Mouse (Mus musculus) lung, postnatal 0 days (tissue): ENCODE results near the gene Cacnb2. TPM values are rescaled to one million over a fixed set of nuclear protein-coding genes. Genes with fewer than 3 reads are reported as not detected.
A peak's percentile ranks its signal among the peaks of the same experiment; 100 is the strongest.

Source experiments
- ATAC-seq: fragments of 200-750 bp; cut with Nextera tagmentation; 2 replicates; pipeline ENCODE4 v1.8.0; 2017; ENCODE audit warnings: moderate library complexity
- DNase-seq: peaks from one replicate; pipeline ENCODE4 v3.0.0-alpha.2; 2016; ENCODE audit warnings: low spot score
- H3K27ac ChIP-seq: fragments of 300-500 bp; sonication (generic); 2 replicates; pipeline ENCODE4 v1.5.1; 2014; ENCODE audit warnings: antibody characterized with exemption, mild to moderate bottlenecking, low read length, mixed read lengths
- H3K27me3 ChIP-seq: fragments of 300-500 bp; sonication (generic); replicated peaks from 2 replicates; pipeline ENCODE4 v1.6.1; 2014; ENCODE audit warnings: low read length, mixed read lengths; ENCODE audit not compliant: insufficient read depth
- H3K36me3 ChIP-seq: fragments of 300-500 bp; sonication (generic); 2 replicates; pipeline ENCODE4 v1.6.1; 2014; ENCODE audit warnings: low read length, mixed read lengths; ENCODE audit not compliant: insufficient read depth
- H3K4me1 ChIP-seq: fragments of 300-500 bp; sonication (generic); 2 replicates; pipeline ENCODE4 v1.6.1; 2014; ENCODE audit warnings: antibody characterized with exemption, low read depth, low read length, mixed read lengths; ENCODE audit not compliant: insufficient read depth
- H3K4me2 ChIP-seq: fragments of 300-500 bp; sonication (generic); replicated peaks from 2 replicates; pipeline ENCODE4 v1.6.1; 2014; ENCODE audit warnings: low read depth, mild to moderate bottlenecking, low read length, moderate library complexity, mixed read lengths
- H3K4me3 ChIP-seq: fragments of 300-500 bp; sonication (generic); 2 replicates; pipeline ENCODE4 v1.5.1; 2014; ENCODE audit warnings: low read depth, low read length
- H3K9ac ChIP-seq: fragments of 300-500 bp; sonication (generic); replicated peaks from 2 replicates; pipeline ENCODE4 v1.6.1; 2014; ENCODE audit warnings: low read depth, mild to moderate bottlenecking
- H3K9me3 ChIP-seq: fragments of 300-500 bp; sonication (generic); 2 replicates; pipeline ENCODE4 v1.6.1; 2016; ENCODE audit warnings: low read length, mixed read lengths
- CTCF ChIP-seq: IDR thresholded peaks from 2 replicates; pipeline ENCODE4 v1.5.1; 2016; ENCODE audit warnings: antibody characterized with exemption, mild to moderate bottlenecking
- EP300 ChIP-seq: IDR thresholded peaks from 2 replicates; pipeline ENCODE4 v1.6.1; 2016; ENCODE audit warnings: antibody characterized with exemption, mild to moderate bottlenecking, control low read depth
- WGBS: fragments of 180-500 bp; shearing (Covaris S2); extraction: QIAGEN DNeasy Blood & Tissue Kit; methylation state at CpG from one replicate; pipeline ENCODE4 v1.1.7; 2014; 5-methylcytosine and 5-hydroxymethylcytosine counted together
- polyA plus RNA-seq: library from polyadenylated mRNA; unstranded; fragments of >200 nt; fragmentation: Nextera tagmentation; extraction: Ambion mirVana; gene quantifications from 2 replicates; pipeline ENCODE4 v1.2.1, GENCODE M21; 2015

The Cacnb2 gene
- polyA plus RNA-seq, 1 experiment from 2014 or later, result 5.1 TPM

DNA sequence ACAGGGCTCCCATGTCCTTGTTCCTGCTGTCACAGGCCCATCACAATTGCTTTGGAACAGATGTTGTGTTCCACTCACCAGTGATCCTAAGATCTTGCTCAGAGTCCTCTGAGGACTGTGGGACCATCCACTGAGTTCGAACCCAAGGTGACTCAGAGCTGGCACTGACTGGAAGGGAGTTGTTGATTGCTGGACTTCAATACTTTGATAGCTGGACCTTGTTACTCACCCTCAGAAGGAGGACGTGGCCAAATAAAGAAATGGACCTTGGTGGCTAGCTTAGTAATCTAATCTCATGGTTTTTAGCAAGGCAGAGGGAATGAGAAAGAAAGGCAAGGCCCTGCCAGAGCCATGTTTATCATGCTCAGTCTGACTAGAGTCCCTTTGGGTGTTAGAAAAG lies 218.1 kb downstream of the Cacnb2 start:
- H3K4me1 ChIP-seq, result no peaks in the 10 kb centered on the region
- no peak for ATAC-seq
- H3K27ac ChIP-seq, result no peak overlapping the region
- 81% methylated on average over 2 of the region's 2 CpGs for WGBS
- H3K27me3 ChIP-seq, result no peaks in the 10 kb centered on the region
- H3K4me3 ChIP-seq, result no peak overlapping the region
- TF ChIP-seq CTCF, result no peak
- no peak for TF ChIP-seq EP300
- H3K9ac ChIP-seq, result no peak overlapping the region
- no peak for DNase-seq
- no peaks in the 10 kb centered on the region for H3K36me3 ChIP-seq
- H3K4me2 ChIP-seq, result no peak overlapping the region
- H3K9me3 ChIP-seq, result no peaks in the 10 kb centered on the region

DNA sequence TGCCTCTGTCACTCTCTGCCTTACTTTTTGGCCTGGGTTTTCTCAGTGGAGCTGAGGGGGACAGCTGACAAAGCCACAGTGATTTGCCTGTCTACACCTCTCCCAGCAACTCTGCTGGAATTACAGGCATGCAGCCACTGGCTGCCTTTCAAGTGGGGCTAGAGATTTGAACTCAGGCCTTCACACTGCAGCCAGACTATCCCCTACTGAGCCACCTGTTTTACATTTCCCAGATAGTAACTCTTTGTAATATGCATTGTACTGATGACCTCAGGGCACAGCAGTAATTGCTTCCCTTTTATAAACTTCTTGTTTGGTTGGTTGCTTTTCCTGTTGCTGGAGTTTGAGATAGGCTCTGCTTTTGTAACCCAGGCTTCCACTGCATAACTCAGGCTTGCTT lies 220.2 kb downstream of the Cacnb2 start:
- ATAC-seq (peak; percentile 27), DNase-seq (peak; percentile 42)
- no peaks in the 10 kb centered on the region for H3K27me3 ChIP-seq
- no peak overlapping the region; the same call in 1 of the 2 replicates for H3K4me2 ChIP-seq
- no peaks in the 10 kb centered on the region for H3K4me1 ChIP-seq
- no peaks in the 10 kb centered on the region for H3K9me3 ChIP-seq
- peak; percentile 22 for TF ChIP-seq EP300
- no peak for TF ChIP-seq CTCF
- no peak overlapping the region for H3K9ac ChIP-seq
- no peaks in the 10 kb centered on the region for H3K36me3 ChIP-seq
- no peak overlapping the region for H3K27ac ChIP-seq
- no peak overlapping the region for H3K4me3 ChIP-seq

DNA sequence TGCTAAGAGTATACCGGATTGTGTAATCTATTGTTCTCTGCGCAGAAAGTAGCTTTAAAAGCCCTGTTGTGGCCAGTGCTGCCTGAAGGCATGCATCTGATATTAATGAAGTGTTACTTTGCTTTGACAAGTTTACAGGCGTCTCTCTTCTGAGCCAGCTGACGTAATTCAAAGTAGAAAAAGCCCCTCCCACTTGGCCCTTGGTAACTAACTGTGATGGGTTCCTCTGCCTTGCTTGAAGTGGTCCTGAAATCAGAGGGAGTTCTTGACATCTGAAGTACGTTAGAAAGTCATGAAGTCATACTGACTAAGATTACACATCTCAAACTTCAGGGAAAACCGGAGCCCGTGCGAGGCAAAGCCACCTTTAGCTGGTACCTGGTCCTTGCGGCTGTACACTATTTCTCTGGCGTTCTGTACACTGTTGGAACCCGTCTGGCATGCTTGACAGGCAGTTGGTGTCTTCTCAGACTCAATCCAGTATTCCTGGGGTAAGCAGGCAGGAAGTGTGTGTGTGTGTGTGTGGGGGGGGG lies 221.0 kb downstream of the Cacnb2 start:
- ATAC-seq, result peak; percentile 94
- Histone ChIP-seq H3K4me3 (no peak overlapping the region), H3K36me3 (no peaks in the 10 kb centered on the region), H3K27ac (peak overlapping the region; percentile 63; the same call in 1 of the 2 replicates), H3K9me3 (no peaks in the 10 kb centered on the region), H3K27me3 (no peaks in the 10 kb centered on the region), H3K4me2 (peak overlapping the region; percentile 33; the same call in 1 of the 2 replicates), H3K9ac (no peak overlapping the region), H3K4me1 (no peaks in the 10 kb centered on the region)
- 14% methylated on average over 11 of the region's 11 CpGs for WGBS
- peak; percentile 92 for DNase-seq
- TF ChIP-seq EP300 (peak; percentile 49; the same call in 1 of the 2 replicates), CTCF (no peak)

DNA sequence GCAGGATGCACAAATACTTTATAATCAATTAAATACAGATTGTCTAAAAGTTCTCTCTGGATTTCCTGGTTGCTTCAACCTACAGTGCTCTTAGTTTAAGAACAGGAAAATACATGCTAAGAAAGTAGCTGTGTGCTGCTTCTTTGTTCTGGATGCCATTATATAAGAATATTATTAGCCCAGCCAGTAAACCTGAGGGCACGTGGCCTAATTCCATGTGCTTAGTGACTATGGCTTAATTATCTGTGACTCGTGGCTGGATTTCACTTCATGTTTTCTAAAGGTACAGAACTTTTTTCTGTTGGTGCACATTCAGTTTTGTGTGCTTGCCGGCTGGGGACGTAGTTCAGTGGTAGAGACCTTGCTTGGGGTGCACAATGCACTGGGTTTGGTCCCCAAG lies 222.3 kb downstream of the Cacnb2 start:
- no peaks in the 10 kb centered on the region for H3K9me3 ChIP-seq
- H3K27me3 ChIP-seq, result no peaks in the 10 kb centered on the region
- no peaks in the 10 kb centered on the region for H3K36me3 ChIP-seq
- WGBS, result 81% methylated on average over 4 of the region's 4 CpGs
- no peak for DNase-seq
- no peak overlapping the region for H3K9ac ChIP-seq
- no peak overlapping the region for H3K4me2 ChIP-seq
- H3K4me1 ChIP-seq, result no peaks in the 10 kb centered on the region
- no peak for ATAC-seq
- H3K4me3 ChIP-seq, result no peak overlapping the region
- TF ChIP-seq EP300 (no peak), CTCF (no peak)
- H3K27ac ChIP-seq, result no peak overlapping the region

DNA sequence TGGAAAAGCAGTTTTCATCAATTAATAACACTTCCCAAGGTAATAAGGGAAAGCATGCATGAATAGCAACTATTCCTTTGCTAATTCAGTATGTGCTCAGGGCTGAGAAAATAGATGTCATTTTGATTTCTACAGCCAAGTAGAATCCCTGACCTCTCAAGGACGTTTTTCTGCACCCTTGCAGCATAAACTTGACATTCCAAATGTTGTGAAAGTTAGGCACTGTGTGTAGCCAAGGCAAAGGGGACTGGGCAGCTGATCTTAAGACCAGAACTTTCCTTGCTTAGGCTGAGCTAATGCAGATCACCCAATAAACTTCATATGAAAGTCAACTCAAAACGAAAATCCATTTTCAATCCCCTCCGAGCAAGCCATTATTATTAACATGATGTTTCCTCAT lies 226.6 kb downstream of the Cacnb2 start:
- TF ChIP-seq CTCF, result no peak
- TF ChIP-seq EP300, result no peak
- no peaks in the 10 kb centered on the region for H3K36me3 ChIP-seq
- H3K27me3 ChIP-seq, result no peaks in the 10 kb centered on the region
- no peak overlapping the region for H3K4me2 ChIP-seq
- no peaks in the 10 kb centered on the region for H3K9me3 ChIP-seq
- H3K9ac ChIP-seq, result no peak overlapping the region
- ATAC-seq (no peak), DNase-seq (no peak)
- WGBS, result 60% methylated on average over 3 of the region's 3 CpGs
- H3K4me1 ChIP-seq, result no peaks in the 10 kb centered on the region
- no peak overlapping the region for H3K27ac ChIP-seq
- no peak overlapping the region for H3K4me3 ChIP-seq

DNA sequence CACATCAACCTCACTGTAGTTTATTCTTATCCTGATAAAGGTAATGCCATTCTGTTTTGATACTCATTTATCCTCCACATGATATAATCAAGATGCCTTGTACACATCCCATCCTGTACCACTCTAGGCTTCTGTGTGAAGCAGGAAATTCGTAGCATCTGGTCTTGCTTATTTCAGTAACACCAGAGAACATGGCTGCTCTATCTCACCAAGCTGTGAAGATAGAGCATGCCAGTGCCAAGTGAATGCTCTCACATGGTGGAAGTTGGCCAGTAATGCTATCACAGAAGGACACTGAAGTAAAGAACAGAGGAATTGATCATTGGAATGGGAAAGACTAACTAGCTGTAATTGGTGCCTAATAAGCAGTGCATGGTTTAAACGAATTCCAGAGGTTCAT lies 228.4 kb downstream of the Cacnb2 start:
- ATAC-seq, result no peak
- no peaks in the 10 kb centered on the region for H3K27me3 ChIP-seq
- H3K9me3 ChIP-seq, result no peaks in the 10 kb centered on the region
- H3K4me2 ChIP-seq, result no peak overlapping the region
- no peaks in the 10 kb centered on the region for H3K4me1 ChIP-seq
- no peak overlapping the region for H3K27ac ChIP-seq
- TF ChIP-seq EP300 (no peak), CTCF (no peak)
- 64% methylated on average over 2 of the region's 2 CpGs for WGBS
- H3K36me3 ChIP-seq, result no peaks in the 10 kb centered on the region
- H3K9ac ChIP-seq, result no peak overlapping the region
- no peak overlapping the region for H3K4me3 ChIP-seq
- DNase-seq, result no peak
